Mouse (Mus musculus): ENCODE data around the gene Serpinb1a. TPM values are rescaled to one million over a fixed set of nuclear protein-coding genes. Genes with fewer than 3 reads are reported as not detected.

The Serpinb1a gene
- polyA plus RNA-seq (2012; ENCODE audit: low replicate concordance), result 3.3 and 19.9 TPM in 2 replicates

DNA sequence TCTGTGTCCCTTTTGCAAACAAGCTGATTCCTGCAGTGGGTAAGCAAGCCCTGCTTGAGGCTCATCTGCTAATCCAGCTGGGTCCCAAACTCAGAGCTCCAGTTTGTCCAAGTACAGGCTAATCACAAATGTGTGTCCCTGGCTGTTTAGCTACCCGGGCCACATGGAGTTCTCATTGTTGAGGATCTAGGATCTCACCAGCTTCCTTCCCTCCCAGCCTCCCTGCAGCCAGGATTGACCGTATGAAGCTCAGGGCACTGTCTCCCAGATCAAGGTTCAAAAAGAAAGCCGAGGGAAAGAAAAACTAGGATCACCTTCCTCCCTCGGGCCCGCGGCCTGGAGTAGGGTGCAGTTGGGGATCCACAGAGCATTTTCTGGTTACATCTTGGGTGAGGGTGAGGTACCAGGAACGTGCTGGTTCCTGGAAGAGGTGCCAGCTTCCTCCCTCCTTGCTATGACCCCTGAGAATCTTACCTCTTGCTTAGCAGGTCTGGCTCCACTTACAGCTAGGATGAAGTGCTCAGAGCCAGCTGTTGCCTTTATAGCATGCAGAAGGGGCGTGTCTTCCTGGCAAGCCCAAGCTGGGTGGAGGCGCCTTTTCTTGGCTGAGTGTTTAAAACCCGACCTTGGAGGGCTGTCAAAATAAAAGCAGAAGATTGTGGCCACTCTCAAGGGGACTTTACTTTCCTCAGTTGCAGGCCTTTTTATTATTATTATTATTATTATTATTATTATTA lies at the start of gene Serpinb1a:
TSS of gene Serpinb1a (minus strand) at position 518 of the 737 bp plus-strand sequence.

DNA sequence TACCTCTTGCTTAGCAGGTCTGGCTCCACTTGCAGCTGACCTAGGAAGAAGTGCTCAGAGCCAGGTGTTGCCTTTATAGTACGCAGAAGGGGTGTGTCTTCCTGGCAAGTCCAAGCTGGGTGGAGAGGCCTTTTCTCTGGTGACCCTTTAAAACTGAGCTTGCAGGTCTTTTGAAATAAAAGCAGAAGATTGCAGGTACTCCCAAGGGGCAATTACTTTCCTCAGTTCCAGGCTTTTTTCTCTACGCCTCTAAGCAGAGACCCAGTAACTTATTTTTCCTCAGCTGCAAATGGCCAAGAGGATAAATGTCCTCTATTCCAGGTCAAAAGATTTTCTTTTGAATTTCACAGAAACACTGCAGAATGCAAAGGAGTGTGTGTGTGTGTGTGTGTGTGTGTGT lies 47.1 kb upstream of the Serpinb1a start, which contains the start of gene Serpinb1c:
TSS of gene Serpinb1c (minus strand) at position 101 of the 400 bp plus-strand sequence.

DNA sequence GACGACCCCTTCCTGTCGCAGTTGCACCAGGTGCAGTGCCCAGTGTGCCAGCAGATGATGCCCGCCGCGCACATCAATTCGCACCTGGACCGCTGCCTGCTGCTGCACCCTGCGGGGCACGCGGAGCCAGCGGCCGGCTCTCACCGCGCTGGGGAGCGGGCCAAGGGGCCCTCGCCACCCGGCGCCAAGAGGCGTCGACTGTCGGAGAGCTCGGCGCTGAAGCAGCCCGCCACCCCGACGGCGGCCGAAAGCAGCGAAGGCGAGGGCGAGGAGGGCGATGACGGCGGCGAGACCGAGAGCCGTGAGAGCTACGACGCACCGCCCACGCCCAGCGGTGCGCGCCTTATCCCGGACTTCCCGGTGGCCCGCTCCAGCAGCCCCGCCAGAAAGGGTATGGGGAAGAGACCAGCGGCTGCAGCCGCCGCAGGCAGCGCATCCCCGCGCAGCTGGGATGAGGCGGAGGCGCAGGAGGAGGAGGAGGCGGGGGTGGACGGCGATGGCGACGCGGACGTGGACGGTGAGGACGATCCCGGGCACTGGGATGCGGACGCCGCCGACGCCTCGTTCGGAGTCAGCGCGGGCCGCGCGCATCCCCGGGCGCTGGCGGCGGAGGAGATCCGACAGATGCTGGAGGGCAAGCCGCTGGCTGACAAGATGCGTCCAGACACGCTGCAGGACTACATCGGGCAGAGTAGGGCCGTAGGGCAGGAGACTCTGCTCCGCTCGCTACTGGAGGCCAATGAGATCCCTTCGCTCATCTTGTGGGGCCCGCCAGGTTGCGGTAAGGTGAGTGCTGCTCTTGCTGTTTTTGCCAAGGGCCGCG lies 48.5 kb downstream of the Serpinb1a start, which contains the start of gene D930007J09Rik:
TSS of gene D930007J09Rik (minus strand) at position 591 of the 823 bp plus-strand sequence.

DNA sequence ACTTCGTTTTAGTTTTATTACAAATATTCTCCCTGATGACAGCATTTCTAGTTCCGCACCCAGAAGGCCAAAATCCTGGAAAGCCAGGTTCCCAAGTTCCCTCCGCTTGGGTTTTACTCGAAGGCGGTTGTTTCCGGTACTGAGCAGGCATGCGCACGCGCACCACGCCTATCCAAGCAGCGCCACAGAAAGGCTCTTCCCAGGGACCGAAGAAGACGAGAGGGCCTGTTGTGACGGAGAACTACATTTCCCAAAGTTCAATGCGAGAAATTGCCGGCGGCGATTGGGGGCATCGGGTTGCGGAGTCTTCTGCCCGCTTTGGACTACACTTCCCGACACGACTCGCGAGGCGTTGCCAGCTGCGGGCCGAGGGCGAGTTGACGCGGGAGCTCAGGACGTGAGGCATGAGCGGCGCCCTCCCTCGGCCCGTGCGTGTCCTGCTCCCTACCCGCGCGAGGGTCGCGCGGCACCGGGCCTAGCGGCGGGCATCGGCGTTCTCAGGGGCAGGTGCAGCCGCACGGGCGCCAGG lies 49.2 kb downstream of the Serpinb1a start, which contains the start of gene Wrnip1:
TSS of gene Wrnip1 (plus strand) at position 346 of the 529 bp plus-strand sequence.

Other genes with a start within 250 kb of the Serpinb1a start
- gene Mylk4, start 67.2 kb downstream of the Serpinb1a start, polyA plus RNA-seq (2012; ENCODE audit: low replicate concordance), result 0.03 TPM in 1 of 2 replicates, not detected in the other
- 28.8 and 36.6 TPM in 2 replicates for gene Wrnip1, start 49.1 kb downstream of the Serpinb1a start, polyA plus RNA-seq (2012; ENCODE audit: low replicate concordance)
- gene D930007J09Rik, start 48.3 kb downstream of the Serpinb1a start, polyA plus RNA-seq (2012; ENCODE audit: low replicate concordance), result not detected in 2 replicates
- 0.20 TPM in 1 of 2 replicates, not detected in the other for gene Serpinb1c, start 47.0 kb upstream of the Serpinb1a start, polyA plus RNA-seq (2012; ENCODE audit: low replicate concordance)
- 0.56 and 1.9 TPM in 2 replicates for gene Serpinb6b, start 114.0 kb upstream of the Serpinb1a start, polyA plus RNA-seq (2012; ENCODE audit: low replicate concordance)
- gene Serpinb9, start 152.1 kb upstream of the Serpinb1a start, polyA plus RNA-seq (2012; ENCODE audit: low replicate concordance), result 1.5 and 1.6 TPM in 2 replicates
- 0.19 and 0.27 TPM in 2 replicates for gene Serpinb9b, start 176.2 kb upstream of the Serpinb1a start, polyA plus RNA-seq (2012; ENCODE audit: low replicate concordance)
- not detected in 2 replicates for gene Serpinb1b, start 227.4 kb upstream of the Serpinb1a start, polyA plus RNA-seq (2012; ENCODE audit: low replicate concordance)